Mouse (Mus musculus) limb, embryonic 13.5 days (tissue): Measurements from ENCODE around the gene Gdf11. TPM values are rescaled to one million over a fixed set of nuclear protein-coding genes. Genes with fewer than 3 reads are reported as not detected.

ENCODE experiments used
- ATAC-seq: fragments of 200-750 bp; cut with Nextera tagmentation; 2 replicates; pipeline ENCODE4 v1.8.0; 2017; ENCODE audit warnings: low read depth, moderate number of reproducible peaks, moderate TSS enrichment; ENCODE audit not compliant: low FRiP score
- H3K27ac ChIP-seq: fragments of 300-500 bp; sonication (generic); 2 replicates; pipeline ENCODE4 v1.5.1; 2015; ENCODE audit warnings: inconsistent platforms, mild to moderate bottlenecking, moderate library complexity
- H3K27me3 ChIP-seq: fragments of 300-500 bp; sonication (generic); 2 replicates; pipeline ENCODE4 v1.6.1; 2015; ENCODE audit warnings: mild to moderate bottlenecking, inconsistent platforms
- H3K36me3 ChIP-seq: fragments of 300-500 bp; sonication (generic); 2 replicates; pipeline ENCODE4 v1.6.1; 2015; ENCODE audit warnings: inconsistent platforms, mild to moderate bottlenecking, moderate library complexity
- H3K4me1 ChIP-seq: fragments of 300-500 bp; sonication (generic); 2 replicates; pipeline ENCODE4 v1.6.1; 2015; ENCODE audit warnings: inconsistent platforms
- H3K4me2 ChIP-seq: fragments of 300-500 bp; sonication (generic); replicated peaks from 2 replicates; pipeline ENCODE4 v1.6.1; 2015; ENCODE audit warnings: inconsistent platforms, mild to moderate bottlenecking, moderate library complexity
- H3K4me3 ChIP-seq: fragments of 300-500 bp; sonication (generic); 2 replicates; pipeline ENCODE4 v1.5.1; 2015; ENCODE audit warnings: moderate library complexity, mild to moderate bottlenecking, inconsistent platforms
- H3K9ac ChIP-seq: fragments of 300-500 bp; sonication (generic); 2 replicates; pipeline ENCODE4 v1.6.1; 2015; ENCODE audit warnings: mild to moderate bottlenecking, inconsistent platforms
- H3K9me3 ChIP-seq: fragments of 300-500 bp; sonication (generic); 2 replicates; pipeline ENCODE4 v1.6.1; 2016; ENCODE audit warnings: inconsistent platforms
- WGBS: fragments of 180-500 bp; shearing (Covaris S2); methylation state at CpG from one replicate; pipeline ENCODE4 v1.1.7; 2015; 5-methylcytosine and 5-hydroxymethylcytosine counted together
- polyA plus RNA-seq: library from polyadenylated mRNA; unstranded; fragments of >200 nt; fragmentation: Nextera tagmentation; extraction: Ambion mirVana; gene quantifications from 2 replicates; pipeline ENCODE4 v1.2.1, GENCODE M21; 2015

Gene Gdf11
- polyA plus RNA-seq, 1 experiment from 2014 or later = 12.5 TPM

GRCm38 (mm10) chr10:128929638-128930378 is 38.3 kb upstream of the Gdf11 start:
- no peaks in the 10 kb centered on the region for H3K36me3 ChIP-seq
- peaks cover 16% of the 10 kb centered on the region for H3K4me1 ChIP-seq
- no peak overlapping the region for H3K4me2 ChIP-seq
- no peak overlapping the region for H3K4me3 ChIP-seq
- ATAC-seq = no peak
- H3K9me3 ChIP-seq = no peaks in the 10 kb centered on the region
- no peak overlapping the region for H3K27ac ChIP-seq
- 68% methylated on average over 7 of the region's 7 CpGs for WGBS
- peaks cover 70% of the 10 kb centered on the region for H3K27me3 ChIP-seq
- H3K9ac ChIP-seq = no peak overlapping the region

GRCm38 (mm10) chr10:128928356-128928755 is 36.8 kb upstream of the Gdf11 start:
- no peaks in the 10 kb centered on the region for H3K36me3 ChIP-seq
- no peaks in the 10 kb centered on the region for H3K9me3 ChIP-seq
- H3K4me2 ChIP-seq = no peak overlapping the region
- 36% methylated on average over 4 of the region's 4 CpGs for WGBS
- H3K9ac ChIP-seq = no peak overlapping the region
- H3K27ac ChIP-seq = no peak overlapping the region
- H3K27me3 ChIP-seq = peaks cover 55% of the 10 kb centered on the region
- H3K4me3 ChIP-seq = no peak overlapping the region
- H3K4me1 ChIP-seq = peaks cover 10% of the 10 kb centered on the region
- ATAC-seq = no peak

GRCm38 (mm10) chr10:128923935-128924334 is 32.4 kb upstream of the Gdf11 start, which contains the start of gene Bloc1s1:
Gene Bloc1s1, minus strand, starts transcription at chr10:128924035.
- 67% methylated on average over 9 of the region's 9 CpGs for whole genome bisulfite sequencing

GRCm38 (mm10) chr10:128923013-128923691 is 31.6 kb upstream of the Gdf11 start:
- Histone ChIP-seq H3K4me2 (peak overlapping the region; percentile 79), H3K9me3 (no peaks in the 10 kb centered on the region), H3K27ac (peak overlapping the region; percentile 88), H3K36me3 (peaks cover 11% of the 10 kb centered on the region), H3K9ac (peak overlapping the region; percentile 78), H3K4me1 (peaks cover 39% of the 10 kb centered on the region), H3K4me3 (peak overlapping the region; percentile 90), H3K27me3 (peaks cover 7% of the 10 kb centered on the region)
- peak; percentile 91 for ATAC-seq
- WGBS = under 1% methylated on average over 42 of the region's 42 CpGs

More at GRCm38 (mm10) chr10:128923935-128924334, 32.4 kb upstream of the Gdf11 start, which contains the start of gene Bloc1s1:
- Histone ChIP-seq H3K27ac (peak within 1 kb of the TSS; percentile 88), H3K4me2 (peak within 1 kb of the TSS; percentile 79), H3K9ac (peak within 1 kb of the TSS; percentile 78), H3K9me3 (no peaks in the 10 kb centered on the region), H3K4me3 (peak within 1 kb of the TSS; percentile 90), H3K27me3 (peaks cover 14% of the 10 kb centered on the region), H3K36me3 (peaks cover 7% of the 10 kb centered on the region; the same call in 1 of the 2 replicates), H3K4me1 (peaks cover 37% of the 10 kb centered on the region)
- no peak for ATAC-seq

- WGBS = 16% methylated on average over 1 of the region's 1 CpGs
- peak within 1 kb of the TSS; percentile 78 for H3K9ac ChIP-seq
- H3K4me3 ChIP-seq = peak within 1 kb of the TSS; percentile 90
Observed at GRCm38 (mm10) chr10:128922822-128923012, 31.2 kb upstream of the Gdf11 start, which contains the start of gene Rdh5. Gene Rdh5, minus strand, starts transcription at chr10:128922888.

GRCm38 (mm10) chr10:128921883-128922821 is 30.6 kb upstream of the Gdf11 start:
- H3K9me3 ChIP-seq = no peaks in the 10 kb centered on the region
- peaks cover 39% of the 10 kb centered on the region for H3K4me1 ChIP-seq
- H3K9ac ChIP-seq = peak overlapping the region; percentile 78
- no peak for ATAC-seq
- no peaks in the 10 kb centered on the region for H3K27me3 ChIP-seq
- peak overlapping the region; percentile 79 for H3K4me2 ChIP-seq
- H3K36me3 ChIP-seq = peaks cover 21% of the 10 kb centered on the region
- 69% methylated on average over 16 of the region's 16 CpGs for WGBS
- H3K4me3 ChIP-seq = peak overlapping the region; percentile 90
- no peak overlapping the region for H3K27ac ChIP-seq

More at GRCm38 (mm10) chr10:128922822-128923012, 31.2 kb upstream of the Gdf11 start, which contains the start of gene Rdh5:
- Histone ChIP-seq H3K27ac (peak within 1 kb of the TSS; percentile 88), H3K9me3 (no peaks in the 10 kb centered on the region), H3K4me2 (peak within 1 kb of the TSS; percentile 79), H3K36me3 (peaks cover 15% of the 10 kb centered on the region), H3K4me1 (peaks cover 39% of the 10 kb centered on the region), H3K27me3 (peaks cover 3% of the 10 kb centered on the region; the same call in 1 of the 2 replicates)
- no peak for ATAC-seq

GRCm38 (mm10) chr10:128921251-128921650 is 29.7 kb upstream of the Gdf11 start:
- ATAC-seq = no peak
- no peak overlapping the region for H3K9ac ChIP-seq
- 63% methylated on average over 1 of the region's 1 CpGs for WGBS
- H3K9me3 ChIP-seq = no peaks in the 10 kb centered on the region
- peak overlapping the region; percentile 52; the same call in 1 of the 2 replicates for H3K27ac ChIP-seq
- peaks cover 39% of the 10 kb centered on the region for H3K4me1 ChIP-seq
- H3K27me3 ChIP-seq = no peaks in the 10 kb centered on the region
- no peak overlapping the region for H3K4me3 ChIP-seq
- H3K4me2 ChIP-seq = 0 out of 2 replicates have a peak overlapping the region, but pooled peaks have one; percentile 79
- peaks cover 30% of the 10 kb centered on the region for H3K36me3 ChIP-seq

- WGBS = 48% methylated on average over 3 of the region's 3 CpGs
- Histone ChIP-seq H3K9me3 (no peaks in the 10 kb centered on the region), H3K4me1 (peaks cover 39% of the 10 kb centered on the region), H3K9ac (no peak overlapping the region), H3K4me3 (no peak overlapping the region), H3K27me3 (no peaks in the 10 kb centered on the region), H3K27ac (peak overlapping the region; percentile 52), H3K36me3 (peaks cover 34% of the 10 kb centered on the region), H3K4me2 (0 out of 2 replicates have a peak overlapping the region, but pooled peaks have one; percentile 4)
- no peak for ATAC-seq
Observed at GRCm38 (mm10) chr10:128920736-128921161, 29.2 kb upstream of the Gdf11 start.

- Histone ChIP-seq H3K36me3 (peaks cover 42% of the 10 kb centered on the region), H3K4me3 (no peak overlapping the region), H3K9ac (no peak overlapping the region), H3K4me2 (no peak overlapping the region), H3K4me1 (peaks cover 39% of the 10 kb centered on the region), H3K27ac (peak overlapping the region; percentile 17; the same call in 1 of the 2 replicates), H3K9me3 (no peaks in the 10 kb centered on the region), H3K27me3 (no peaks in the 10 kb centered on the region)
- ATAC-seq = no peak
- 81% methylated on average over 7 of the region's 7 CpGs for WGBS
Observed at GRCm38 (mm10) chr10:128919966-128920365, 28.4 kb upstream of the Gdf11 start.

GRCm38 (mm10) chr10:128919203-128919631 is 27.7 kb upstream of the Gdf11 start:
- Histone ChIP-seq H3K36me3 (peaks cover 49% of the 10 kb centered on the region), H3K27me3 (no peaks in the 10 kb centered on the region), H3K9me3 (no peaks in the 10 kb centered on the region), H3K4me1 (peaks cover 39% of the 10 kb centered on the region), H3K27ac (peak overlapping the region; percentile 17; the same call in 1 of the 2 replicates), H3K9ac (no peak overlapping the region; the same call in 1 of the 2 replicates), H3K4me3 (no peak overlapping the region), H3K4me2 (no peak overlapping the region)
- 28% methylated on average over 6 of the region's 6 CpGs for WGBS
- ATAC-seq = no peak

- WGBS = 77% methylated on average over 7 of the region's 7 CpGs
- no peak for ATAC-seq
- H3K27me3 ChIP-seq = no peaks in the 10 kb centered on the region
Observed at GRCm38 (mm10) chr10:128918246-128918645, 26.7 kb upstream of the Gdf11 start.

More at GRCm38 (mm10) chr10:128918246-128918645, 26.7 kb upstream of the Gdf11 start:
- Histone ChIP-seq H3K4me2 (no peak overlapping the region), H3K4me3 (no peak overlapping the region), H3K9me3 (no peaks in the 10 kb centered on the region), H3K27ac (peak overlapping the region; percentile 35; the same call in 1 of the 2 replicates), H3K4me1 (peaks cover 37% of the 10 kb centered on the region), H3K36me3 (peaks cover 59% of the 10 kb centered on the region), H3K9ac (no peak overlapping the region)
